Mouse (Mus musculus): ENCODE results near the gene Slit3. TPM values are rescaled to one million over a fixed set of nuclear protein-coding genes. Genes with fewer than 3 reads are reported as not detected.

Slit3 gene
- polyA plus RNA-seq, 1 experiment = 6.4 TPM

GRCm38 (mm10) chr11:35637102-35637501 lies 516.1 kb downstream of the Slit3 start:
- Histone ChIP-seq H3K4me3 (ENCODE audit: control insufficient read depth, insufficient read depth, low read length) (no peak overlapping the region), H3K36me3 (ENCODE audit: control insufficient read depth, insufficient read depth, low read length) (no peaks in the 10 kb centered on the region), H3K27ac (ENCODE audit: control insufficient read depth, insufficient read depth, low read length) (no peak overlapping the region; the same call in 1 of the 2 replicates), H3K4me1 (replicated peaks; ENCODE audit: control insufficient read depth, insufficient read depth, low read length) (no peaks in the 10 kb centered on the region), H3K27me3 (ENCODE audit: control insufficient read depth, insufficient read depth, low read length) (no peaks in the 10 kb centered on the region)
- TF ChIP-seq POLR2A (IDR thresholded peaks at IDR 0.05; ENCODE audit: control insufficient read depth, extremely low read depth, insufficient read depth, low read length, poor library complexity) = no peak
- TF ChIP-seq CTCF (IDR thresholded peaks at IDR 0.05; ENCODE audit: borderline replicate concordance, control insufficient read depth, extremely low read depth, insufficient read depth, low read length, poor library complexity) = no peak
- no peak for DNase-seq
- 89% methylated on average over 7 of the region's 7 CpGs for WGBS

- peak overlapping the region; percentile 19; the same call in 1 of the 2 replicates for H3K27ac ChIP-seq (ENCODE audit: control insufficient read depth, insufficient read depth, low read length)
- no peaks in the 10 kb centered on the region for H3K36me3 ChIP-seq (ENCODE audit: control insufficient read depth, insufficient read depth, low read length)
- H3K4me1 ChIP-seq (replicated peaks; ENCODE audit: control insufficient read depth, insufficient read depth, low read length) = no peaks in the 10 kb centered on the region
- no peak for TF ChIP-seq CTCF (IDR thresholded peaks at IDR 0.05; ENCODE audit: borderline replicate concordance, control insufficient read depth, extremely low read depth, insufficient read depth, low read length, poor library complexity)
- TF ChIP-seq POLR2A (IDR thresholded peaks at IDR 0.05; ENCODE audit: control insufficient read depth, extremely low read depth, insufficient read depth, low read length, poor library complexity) = no peak
- WGBS = 82% methylated on average over 3 of the region's 3 CpGs
- H3K27me3 ChIP-seq (ENCODE audit: control insufficient read depth, insufficient read depth, low read length) = no peaks in the 10 kb centered on the region
- H3K4me3 ChIP-seq (ENCODE audit: control insufficient read depth, insufficient read depth, low read length) = no peak overlapping the region
- no peak for DNase-seq
Measured at GRCm38 (mm10) chr11:35638862-35639384, 517.9 kb downstream of the Slit3 start.

GRCm38 (mm10) chr11:35639428-35639827 lies 518.4 kb downstream of the Slit3 start:
- no peak overlapping the region for H3K4me3 ChIP-seq (ENCODE audit: control insufficient read depth, insufficient read depth, low read length)
- 82% methylated on average over 11 of the region's 11 CpGs for WGBS
- DNase-seq = no peak
- no peak for TF ChIP-seq POLR2A (IDR thresholded peaks at IDR 0.05; ENCODE audit: control insufficient read depth, extremely low read depth, insufficient read depth, low read length, poor library complexity)
- TF ChIP-seq CTCF (IDR thresholded peaks at IDR 0.05; ENCODE audit: borderline replicate concordance, control insufficient read depth, extremely low read depth, insufficient read depth, low read length, poor library complexity) = no peak
- H3K27me3 ChIP-seq (ENCODE audit: control insufficient read depth, insufficient read depth, low read length) = no peaks in the 10 kb centered on the region
- H3K36me3 ChIP-seq (ENCODE audit: control insufficient read depth, insufficient read depth, low read length) = no peaks in the 10 kb centered on the region
- no peak overlapping the region for H3K27ac ChIP-seq (ENCODE audit: control insufficient read depth, insufficient read depth, low read length)
- H3K4me1 ChIP-seq (replicated peaks; ENCODE audit: control insufficient read depth, insufficient read depth, low read length) = no peaks in the 10 kb centered on the region

- no peak for DNase-seq
- TF ChIP-seq CTCF (IDR thresholded peaks at IDR 0.05; ENCODE audit: borderline replicate concordance, control insufficient read depth, extremely low read depth, insufficient read depth, low read length, poor library complexity) (no peak), POLR2A (IDR thresholded peaks at IDR 0.05; ENCODE audit: control insufficient read depth, extremely low read depth, insufficient read depth, low read length, poor library complexity) (no peak)
Measured at GRCm38 (mm10) chr11:35651286-35651685, 530.3 kb downstream of the Slit3 start.

GRCm38 (mm10) chr11:35655836-35656235 lies 534.8 kb downstream of the Slit3 start:
- Histone ChIP-seq H3K4me1 (replicated peaks; ENCODE audit: control insufficient read depth, insufficient read depth, low read length) (no peaks in the 10 kb centered on the region), H3K36me3 (ENCODE audit: control insufficient read depth, insufficient read depth, low read length) (no peaks in the 10 kb centered on the region), H3K4me3 (ENCODE audit: control insufficient read depth, insufficient read depth, low read length) (no peak overlapping the region), H3K27me3 (ENCODE audit: control insufficient read depth, insufficient read depth, low read length) (no peaks in the 10 kb centered on the region), H3K27ac (ENCODE audit: control insufficient read depth, insufficient read depth, low read length) (no peak overlapping the region)
- no peak for DNase-seq
- TF ChIP-seq POLR2A (IDR thresholded peaks at IDR 0.05; ENCODE audit: control insufficient read depth, extremely low read depth, insufficient read depth, low read length, poor library complexity) = no peak
- no peak for TF ChIP-seq CTCF (IDR thresholded peaks at IDR 0.05; ENCODE audit: borderline replicate concordance, control insufficient read depth, extremely low read depth, insufficient read depth, low read length, poor library complexity)

More at GRCm38 (mm10) chr11:35651286-35651685, 530.3 kb downstream of the Slit3 start:
- no peaks in the 10 kb centered on the region for H3K36me3 ChIP-seq (ENCODE audit: control insufficient read depth, insufficient read depth, low read length)
- H3K4me1 ChIP-seq (replicated peaks; ENCODE audit: control insufficient read depth, insufficient read depth, low read length) = no peaks in the 10 kb centered on the region
- no peaks in the 10 kb centered on the region for H3K27me3 ChIP-seq (ENCODE audit: control insufficient read depth, insufficient read depth, low read length)
- H3K27ac ChIP-seq (ENCODE audit: control insufficient read depth, insufficient read depth, low read length) = no peak overlapping the region
- 94% methylated on average over 10 of the region's 10 CpGs for WGBS
- no peak overlapping the region for H3K4me3 ChIP-seq (ENCODE audit: control insufficient read depth, insufficient read depth, low read length)

- WGBS = 69% methylated on average over 6 of the region's 6 CpGs
- TF ChIP-seq CTCF (IDR thresholded peaks at IDR 0.05; ENCODE audit: borderline replicate concordance, control insufficient read depth, extremely low read depth, insufficient read depth, low read length, poor library complexity) (no peak), POLR2A (IDR thresholded peaks at IDR 0.05; ENCODE audit: control insufficient read depth, extremely low read depth, insufficient read depth, low read length, poor library complexity) (no peak)
- H3K27ac ChIP-seq (ENCODE audit: control insufficient read depth, insufficient read depth, low read length) = no peak overlapping the region
- no peaks in the 10 kb centered on the region for H3K27me3 ChIP-seq (ENCODE audit: control insufficient read depth, insufficient read depth, low read length)
- no peaks in the 10 kb centered on the region for H3K4me1 ChIP-seq (replicated peaks; ENCODE audit: control insufficient read depth, insufficient read depth, low read length)
- no peak overlapping the region for H3K4me3 ChIP-seq (ENCODE audit: control insufficient read depth, insufficient read depth, low read length)
- no peaks in the 10 kb centered on the region for H3K36me3 ChIP-seq (ENCODE audit: control insufficient read depth, insufficient read depth, low read length)
- DNase-seq = no peak
Measured at GRCm38 (mm10) chr11:35657582-35657981, 536.6 kb downstream of the Slit3 start.

GRCm38 (mm10) chr11:35660967-35661366 lies 539.9 kb downstream of the Slit3 start:
- WGBS = 54% methylated on average over 4 of the region's 4 CpGs
- no peaks in the 10 kb centered on the region for H3K27me3 ChIP-seq (ENCODE audit: control insufficient read depth, insufficient read depth, low read length)
- DNase-seq = no peak

More at GRCm38 (mm10) chr11:35660967-35661366, 539.9 kb downstream of the Slit3 start:
- no peak for TF ChIP-seq CTCF (IDR thresholded peaks at IDR 0.05; ENCODE audit: borderline replicate concordance, control insufficient read depth, extremely low read depth, insufficient read depth, low read length, poor library complexity)
- TF ChIP-seq POLR2A (IDR thresholded peaks at IDR 0.05; ENCODE audit: control insufficient read depth, extremely low read depth, insufficient read depth, low read length, poor library complexity) = no peak
- Histone ChIP-seq H3K4me1 (replicated peaks; ENCODE audit: control insufficient read depth, insufficient read depth, low read length) (no peaks in the 10 kb centered on the region), H3K27ac (ENCODE audit: control insufficient read depth, insufficient read depth, low read length) (no peak overlapping the region), H3K36me3 (ENCODE audit: control insufficient read depth, insufficient read depth, low read length) (no peaks in the 10 kb centered on the region), H3K4me3 (ENCODE audit: control insufficient read depth, insufficient read depth, low read length) (no peak overlapping the region)

Data from thymus, adult 2 months (tissue).